In genomic region chr11:25167939-25168338, GRCm38 (mm10) we compare ENCODE assay signal across 21 mouse cellular contexts.
DNase-seq lines count a peak whose midpoint lies in the region; ATAC-seq lines count a peak whose summit lies in the region.
"Had no signal": no experiment of that assay in that cellular context is flagged by ENCODE, and none has a peak within 500 bp of the region (broad histone marks: within the 10 kb centered on the region; RNA-seq: fewer than 3 reads in every experiment).

No protein-coding gene starts in this region.

- no peaks in the 10 kb centered on the region for H3K27me3 ChIP-seq in forebrain, embryonic 13.5 days
- H3K27me3 ChIP-seq in forebrain, embryonic 10.5 days (ENCODE audit: poor library complexity, severe bottlenecking) = no peaks in the 10 kb centered on the region
- no peaks in the 10 kb centered on the region for H3K27me3 ChIP-seq in forebrain, embryonic 15.5 days
- H3K27me3 ChIP-seq in forebrain, embryonic 11.5 days (ENCODE audit: control insufficient read depth, insufficient read depth, low read length) = no peaks in the 10 kb centered on the region
- H3K27me3 ChIP-seq in forebrain, embryonic 16.5 days (replicated peaks; ENCODE audit: control insufficient read depth, insufficient read depth, low read length) = no peaks in the 10 kb centered on the region
- H3K27me3 ChIP-seq: embryonic facial prominence, embryonic 13.5 days; embryonic facial prominence, embryonic 15.5 days had no signal

- no peak overlapping the region for H3K4me3 ChIP-seq in forebrain, embryonic 13.5 days
- H3K4me3 ChIP-seq in forebrain, embryonic 10.5 days = no peak overlapping the region
- no peak overlapping the region for H3K4me3 ChIP-seq in forebrain, embryonic 15.5 days
- no peak overlapping the region for H3K4me3 ChIP-seq in forebrain, embryonic 11.5 days (ENCODE audit: low read depth, low read length)
- no peak overlapping the region for H3K4me3 ChIP-seq in forebrain, embryonic 16.5 days (replicated peaks; ENCODE audit: low read length)
- H3K4me3 ChIP-seq: embryonic facial prominence, embryonic 13.5 days; embryonic facial prominence, embryonic 15.5 days; erythroblast, embryonic 14.5 days had no signal

- H3K9me3 ChIP-seq in forebrain, embryonic 13.5 days (replicated peaks) = no peaks in the 10 kb centered on the region
- no peaks in the 10 kb centered on the region for H3K9me3 ChIP-seq in forebrain, embryonic 10.5 days
- no peaks in the 10 kb centered on the region for H3K9me3 ChIP-seq in forebrain, embryonic 15.5 days
- H3K9me3 ChIP-seq in forebrain, embryonic 11.5 days (ENCODE audit: control insufficient read depth, low read length) = no peaks in the 10 kb centered on the region
- H3K9me3 ChIP-seq in forebrain, embryonic 16.5 days (ENCODE audit: control insufficient read depth, low read length) = no peaks in the 10 kb centered on the region
- H3K9me3 ChIP-seq: embryonic facial prominence, embryonic 13.5 days; embryonic facial prominence, embryonic 15.5 days had no signal

- no peak overlapping the region for H3K9ac ChIP-seq in forebrain, embryonic 13.5 days
- no peak overlapping the region for H3K9ac ChIP-seq in forebrain, embryonic 15.5 days (replicated peaks)
- H3K9ac ChIP-seq in forebrain, embryonic 11.5 days (ENCODE audit: low read length) = no peak overlapping the region
- no peak overlapping the region for H3K9ac ChIP-seq in forebrain, embryonic 16.5 days (replicated peaks; ENCODE audit: low read depth, low read length)
- H3K9ac ChIP-seq: embryonic facial prominence, embryonic 13.5 days; embryonic facial prominence, embryonic 15.5 days had no signal

- ATAC-seq in forebrain, embryonic 13.5 days = peak; percentile 55; the same call in 1 of the 2 replicates
- no peak; the same call in 1 of the 2 replicates for ATAC-seq in forebrain, embryonic 15.5 days (replicated peaks)
- ATAC-seq in forebrain, embryonic 11.5 days (replicated peaks; ENCODE audit: low FRiP score) = no peak
- peak; percentile 72 for ATAC-seq in forebrain, embryonic 16.5 days

- 73% methylated on average over 1 of the region's 1 CpGs for WGBS in forebrain, embryonic 13.5 days
- WGBS in forebrain, embryonic 10.5 days = 80% methylated on average over 1 of the region's 1 CpGs
- WGBS in forebrain, embryonic 15.5 days = 66% methylated on average over 1 of the region's 1 CpGs
- 76% methylated on average over 1 of the region's 1 CpGs for WGBS in forebrain, embryonic 11.5 days
- 53% methylated on average over 1 of the region's 1 CpGs for WGBS in forebrain, embryonic 16.5 days

- no peak overlapping the region for H3K4me2 ChIP-seq in forebrain, embryonic 13.5 days
- no peak overlapping the region for H3K4me2 ChIP-seq in forebrain, embryonic 15.5 days (replicated peaks)
- H3K4me2 ChIP-seq in forebrain, embryonic 11.5 days (ENCODE audit: low read depth, low read length, severe bottlenecking) = no peak overlapping the region
- no peak overlapping the region for H3K4me2 ChIP-seq in forebrain, embryonic 16.5 days (ENCODE audit: low read length)
- H3K4me2 ChIP-seq: embryonic facial prominence, embryonic 13.5 days; embryonic facial prominence, embryonic 15.5 days had no signal

- H3K4me1 ChIP-seq in forebrain, embryonic 13.5 days = no peaks in the 10 kb centered on the region
- H3K4me1 ChIP-seq in forebrain, embryonic 10.5 days = no peaks in the 10 kb centered on the region
- 0 out of 2 replicates have a peak, but pooled peaks cover 4% of the 10 kb centered on the region for H3K4me1 ChIP-seq in forebrain, embryonic 15.5 days
- no peaks in the 10 kb centered on the region for H3K4me1 ChIP-seq in forebrain, embryonic 11.5 days (replicated peaks; ENCODE audit: control insufficient read depth, insufficient read depth, low read length)
- H3K4me1 ChIP-seq in forebrain, embryonic 16.5 days (replicated peaks; ENCODE audit: control insufficient read depth, insufficient read depth, low read length) = 0 out of 2 replicates have a peak, but pooled peaks cover 4% of the 10 kb centered on the region
- H3K4me1 ChIP-seq: embryonic facial prominence, embryonic 13.5 days; embryonic facial prominence, embryonic 15.5 days had no signal

- DNase-seq in forebrain, embryonic 10.5 days (ENCODE audit: extremely low spot score, low spot score) = no peak
- no peak for DNase-seq in forebrain, embryonic 11.5 days (ENCODE audit: low spot score)
- peak; percentile 55 for DNase-seq in brain, adult 2 months (ENCODE audit: low read depth, low spot score)
- no peak for DNase-seq in ovary, postnatal 14 days (ENCODE audit: low spot score)
- no peak for DNase-seq in B cell, adult 2 months
- DNase-seq: adrenal gland, adult 2 months; adrenal gland, postnatal 10 days; adrenal gland, postnatal 25 days; cerebellum, adult 11 months; cerebellum, adult 18-20 months; cerebellum, adult 8-10 months; cerebellum, adult 9-11 months; cerebellum, postnatal 14 days; cerebellum, postnatal 36 days; embryo, embryonic 11 days had no signal

- no peaks in the 10 kb centered on the region for H3K36me3 ChIP-seq in forebrain, embryonic 13.5 days (ENCODE audit: poor library complexity, severe bottlenecking)
- no peaks in the 10 kb centered on the region for H3K36me3 ChIP-seq in forebrain, embryonic 10.5 days (replicated peaks)
- H3K36me3 ChIP-seq in forebrain, embryonic 15.5 days = no peaks in the 10 kb centered on the region
- H3K36me3 ChIP-seq in forebrain, embryonic 11.5 days (ENCODE audit: control insufficient read depth, insufficient read depth, low read length) = no peaks in the 10 kb centered on the region
- no peaks in the 10 kb centered on the region for H3K36me3 ChIP-seq in forebrain, embryonic 16.5 days (ENCODE audit: control insufficient read depth, insufficient read depth)
- H3K36me3 ChIP-seq: embryonic facial prominence, embryonic 13.5 days; embryonic facial prominence, embryonic 15.5 days had no signal

- no peak overlapping the region; the same call in 1 of the 2 replicates for H3K27ac ChIP-seq in forebrain, embryonic 13.5 days
- H3K27ac ChIP-seq in forebrain, embryonic 10.5 days = no peak overlapping the region
- H3K27ac ChIP-seq in forebrain, embryonic 15.5 days (replicated peaks) = peak overlapping the region; percentile 53
- no peak overlapping the region for H3K27ac ChIP-seq in forebrain, embryonic 11.5 days (ENCODE audit: low read depth, low read length)
- peak overlapping the region; percentile 56; the same call in 1 of the 2 replicates for H3K27ac ChIP-seq in forebrain, embryonic 16.5 days (ENCODE audit: low read length)
- H3K27ac ChIP-seq: embryonic facial prominence, embryonic 13.5 days; embryonic facial prominence, embryonic 15.5 days had no signal

Comparison
In these comparisons a context has a peak if more than half of its experiments do, and no peak if none do; other contexts are left out.
1. ATAC-seq: peak in forebrain, embryonic 13.5 days (single experiment) and forebrain, embryonic 16.5 days (single experiment); none in forebrain, embryonic 15.5 days (single experiment) and forebrain, embryonic 11.5 days (single experiment).
2. H3K27ac ChIP-seq: peak in forebrain, embryonic 15.5 days (single experiment) and forebrain, embryonic 16.5 days (single experiment); none in forebrain, embryonic 13.5 days (single experiment), forebrain, embryonic 10.5 days (single experiment) and forebrain, embryonic 11.5 days (single experiment).